Mouse (Mus musculus): ENCODE measurements around the gene Rnf220. TPM values are rescaled to one million over a fixed set of nuclear protein-coding genes. Genes with fewer than 3 reads are reported as not detected.

Gene Rnf220
- total RNA-seq, 4 experiments from 2014 or later: 30.3 to 37.3 (median 31.9) TPM

GRCm38 (mm10) chr4:117438064-117438463 is 58.8 kb downstream of the Rnf220 start:
- DNase-seq (ENCODE audit: low spot score): no peak

GRCm38 (mm10) chr4:117436995-117437660 is 59.7 kb downstream of the Rnf220 start:
- no peak for DNase-seq (ENCODE audit: low spot score)

GRCm38 (mm10) chr4:117434336-117434735 is 62.5 kb downstream of the Rnf220 start:
- DNase-seq (ENCODE audit: low spot score): no peak

GRCm38 (mm10) chr4:117429604-117430003 is 67.2 kb downstream of the Rnf220 start:
- DNase-seq (ENCODE audit: low spot score): no peak

GRCm38 (mm10) chr4:117427540-117427939 is 69.3 kb downstream of the Rnf220 start:
- no peak for DNase-seq (ENCODE audit: low spot score)

GRCm38 (mm10) chr4:117421077-117421476 is 75.8 kb downstream of the Rnf220 start:
- DNase-seq (ENCODE audit: low spot score): no peak

GRCm38 (mm10) chr4:117416827-117417226 is 80.0 kb downstream of the Rnf220 start:
- no peak for DNase-seq (ENCODE audit: low spot score)

- DNase-seq (ENCODE audit: low spot score): no peak
Measured at GRCm38 (mm10) chr4:117410049-117410410, 86.8 kb downstream of the Rnf220 start.

GRCm38 (mm10) chr4:117409144-117410048 is 87.5 kb downstream of the Rnf220 start:
- no peak for DNase-seq (ENCODE audit: low spot score)

GRCm38 (mm10) chr4:117407945-117408344 is 88.9 kb downstream of the Rnf220 start:
- DNase-seq (ENCODE audit: low spot score): no peak

GRCm38 (mm10) chr4:117405999-117406398 is 90.9 kb downstream of the Rnf220 start:
- DNase-seq (ENCODE audit: low spot score): no peak

GRCm38 (mm10) chr4:117405211-117405610 is 91.6 kb downstream of the Rnf220 start:
- DNase-seq (ENCODE audit: low spot score): no peak

GRCm38 (mm10) chr4:117403411-117403810 is 93.4 kb downstream of the Rnf220 start:
- DNase-seq (ENCODE audit: low spot score): no peak

- DNase-seq (ENCODE audit: low spot score): no peak
Measured at GRCm38 (mm10) chr4:117397128-117397527, 99.7 kb downstream of the Rnf220 start.

GRCm38 (mm10) chr4:117393027-117393426 is 103.8 kb downstream of the Rnf220 start:
- no peak for DNase-seq (ENCODE audit: low spot score)

GRCm38 (mm10) chr4:117392391-117392790 is 104.5 kb downstream of the Rnf220 start:
- no peak for DNase-seq (ENCODE audit: low spot score)

- DNase-seq (ENCODE audit: low spot score): no peak
Measured at GRCm38 (mm10) chr4:117391966-117392365, 104.9 kb downstream of the Rnf220 start.

- no peak for DNase-seq (ENCODE audit: low spot score)
Measured at GRCm38 (mm10) chr4:117390850-117391795, 105.7 kb downstream of the Rnf220 start.

GRCm38 (mm10) chr4:117389264-117390054 is 107.4 kb downstream of the Rnf220 start:
- DNase-seq (ENCODE audit: low spot score): no peak

GRCm38 (mm10) chr4:117385247-117385646 is 111.6 kb downstream of the Rnf220 start:
- DNase-seq (ENCODE audit: low spot score): no peak

- DNase-seq (ENCODE audit: low spot score): no peak
Measured at GRCm38 (mm10) chr4:117381846-117382245, 115.0 kb downstream of the Rnf220 start.

Data from heart, adult 8-10 months (tissue).